Mouse (Mus musculus): ENCODE data around the gene Nrxn3. TPM values are rescaled to one million over a fixed set of nuclear protein-coding genes. Genes with fewer than 3 reads are reported as not detected.

Gene Nrxn3
- polyA plus RNA-seq, 1 experiment: 5.4 TPM

- Histone ChIP-seq H3K27ac (ENCODE audit: control insufficient read depth, insufficient read depth, low read depth, low read length) (no peak overlapping the region), H3K4me1 (ENCODE audit: control insufficient read depth, insufficient read depth, low read length) (no peaks in the 10 kb centered on the region), H3K4me3 (ENCODE audit: control insufficient read depth, low read depth, low read length) (no peak overlapping the region), H3K27me3 (ENCODE audit: control insufficient read depth, insufficient read depth, low read length) (no peaks in the 10 kb centered on the region), H3K36me3 (ENCODE audit: control insufficient read depth, insufficient read depth, low read length) (no peaks in the 10 kb centered on the region)
- TF ChIP-seq CTCF (IDR thresholded peaks at IDR 0.05; ENCODE audit: control insufficient read depth, insufficient read depth, insufficient replicate concordance, low read depth, low read length) (no peak), POLR2A (IDR thresholded peaks at IDR 0.05; ENCODE audit: control insufficient read depth, low read depth, low read length) (no peak)
Observed at GRCm38 (mm10) chr12:88839724-88840123, 117.0 kb downstream of the Nrxn3 start.

DNA sequence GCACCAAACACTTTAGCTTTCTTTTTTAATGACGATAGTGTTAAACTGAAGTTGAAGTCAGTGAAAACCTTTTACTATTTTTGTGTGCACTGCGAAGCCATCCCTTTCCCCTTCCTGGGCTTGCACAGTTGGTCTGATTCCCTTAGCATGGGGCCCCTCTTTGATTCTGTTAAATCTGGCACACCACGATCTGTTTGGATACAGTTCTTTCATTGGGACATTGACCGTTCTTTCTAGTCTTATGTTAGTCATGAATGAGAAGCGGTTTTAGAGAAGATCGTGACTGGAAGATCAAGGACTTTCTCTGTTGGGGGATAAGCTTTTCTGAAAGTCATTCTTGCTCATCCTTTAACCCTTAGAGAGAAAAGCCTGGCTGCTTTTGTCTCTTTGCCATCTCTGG is 118.7 kb downstream of the Nrxn3 start:
- TF ChIP-seq CTCF (IDR thresholded peaks at IDR 0.05; ENCODE audit: control insufficient read depth, insufficient read depth, insufficient replicate concordance, low read depth, low read length) (no peak), POLR2A (IDR thresholded peaks at IDR 0.05; ENCODE audit: control insufficient read depth, low read depth, low read length) (no peak)
- H3K4me1 ChIP-seq (ENCODE audit: control insufficient read depth, insufficient read depth, low read length): no peaks in the 10 kb centered on the region
- no peak overlapping the region for H3K4me3 ChIP-seq (ENCODE audit: control insufficient read depth, low read depth, low read length)
- no peaks in the 10 kb centered on the region for H3K36me3 ChIP-seq (ENCODE audit: control insufficient read depth, insufficient read depth, low read length)
- H3K27me3 ChIP-seq (ENCODE audit: control insufficient read depth, insufficient read depth, low read length): no peaks in the 10 kb centered on the region
- no peak overlapping the region for H3K27ac ChIP-seq (ENCODE audit: control insufficient read depth, insufficient read depth, low read depth, low read length)

GRCm38 (mm10) chr12:88850400-88851179 is 127.9 kb downstream of the Nrxn3 start:
- Histone ChIP-seq H3K36me3 (ENCODE audit: control insufficient read depth, insufficient read depth, low read length) (no peaks in the 10 kb centered on the region), H3K4me3 (ENCODE audit: control insufficient read depth, low read depth, low read length) (no peak overlapping the region), H3K27me3 (ENCODE audit: control insufficient read depth, insufficient read depth, low read length) (no peaks in the 10 kb centered on the region), H3K4me1 (ENCODE audit: control insufficient read depth, insufficient read depth, low read length) (no peaks in the 10 kb centered on the region), H3K27ac (ENCODE audit: control insufficient read depth, insufficient read depth, low read depth, low read length) (no peak overlapping the region)
- TF ChIP-seq POLR2A (IDR thresholded peaks at IDR 0.05; ENCODE audit: control insufficient read depth, low read depth, low read length) (no peak), CTCF (IDR thresholded peaks at IDR 0.05; ENCODE audit: control insufficient read depth, insufficient read depth, insufficient replicate concordance, low read depth, low read length) (no peak)

- TF ChIP-seq POLR2A (IDR thresholded peaks at IDR 0.05; ENCODE audit: control insufficient read depth, low read depth, low read length) (no peak), CTCF (IDR thresholded peaks at IDR 0.05; ENCODE audit: control insufficient read depth, insufficient read depth, insufficient replicate concordance, low read depth, low read length) (no peak)
- no peaks in the 10 kb centered on the region for H3K36me3 ChIP-seq (ENCODE audit: control insufficient read depth, insufficient read depth, low read length)
- H3K27ac ChIP-seq (ENCODE audit: control insufficient read depth, insufficient read depth, low read depth, low read length): no peak overlapping the region
- H3K27me3 ChIP-seq (ENCODE audit: control insufficient read depth, insufficient read depth, low read length): no peaks in the 10 kb centered on the region
- H3K4me3 ChIP-seq (ENCODE audit: control insufficient read depth, low read depth, low read length): no peak overlapping the region
- no peaks in the 10 kb centered on the region for H3K4me1 ChIP-seq (ENCODE audit: control insufficient read depth, insufficient read depth, low read length)
Observed at GRCm38 (mm10) chr12:88854039-88854438, 131.4 kb downstream of the Nrxn3 start.

DNA sequence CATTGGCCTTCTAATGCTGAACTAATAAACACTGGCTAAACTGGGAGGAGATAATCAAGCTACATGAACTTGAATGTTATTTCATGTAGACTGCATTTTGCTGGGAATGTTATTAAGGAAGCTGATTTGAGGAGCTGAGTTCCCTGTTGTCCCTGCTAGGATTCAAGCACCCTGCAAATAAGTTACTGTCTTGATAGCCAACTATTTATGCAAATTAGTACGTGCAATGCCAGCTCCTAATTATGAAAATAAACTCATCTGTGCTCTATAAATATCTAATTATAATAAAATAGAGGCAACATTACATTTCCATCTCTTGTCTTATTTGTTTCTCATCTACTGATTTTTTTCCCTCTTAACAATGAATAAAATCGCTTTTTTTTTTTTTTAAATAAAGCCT is 135.0 kb downstream of the Nrxn3 start:
- no peaks in the 10 kb centered on the region for H3K4me1 ChIP-seq (ENCODE audit: control insufficient read depth, insufficient read depth, low read length)
- TF ChIP-seq CTCF (IDR thresholded peaks at IDR 0.05; ENCODE audit: control insufficient read depth, insufficient read depth, insufficient replicate concordance, low read depth, low read length) (no peak), POLR2A (IDR thresholded peaks at IDR 0.05; ENCODE audit: control insufficient read depth, low read depth, low read length) (no peak)
- H3K4me3 ChIP-seq (ENCODE audit: control insufficient read depth, low read depth, low read length): no peak overlapping the region
- H3K27me3 ChIP-seq (ENCODE audit: control insufficient read depth, insufficient read depth, low read length): no peaks in the 10 kb centered on the region
- no peak overlapping the region for H3K27ac ChIP-seq (ENCODE audit: control insufficient read depth, insufficient read depth, low read depth, low read length)
- H3K36me3 ChIP-seq (ENCODE audit: control insufficient read depth, insufficient read depth, low read length): no peaks in the 10 kb centered on the region

DNA sequence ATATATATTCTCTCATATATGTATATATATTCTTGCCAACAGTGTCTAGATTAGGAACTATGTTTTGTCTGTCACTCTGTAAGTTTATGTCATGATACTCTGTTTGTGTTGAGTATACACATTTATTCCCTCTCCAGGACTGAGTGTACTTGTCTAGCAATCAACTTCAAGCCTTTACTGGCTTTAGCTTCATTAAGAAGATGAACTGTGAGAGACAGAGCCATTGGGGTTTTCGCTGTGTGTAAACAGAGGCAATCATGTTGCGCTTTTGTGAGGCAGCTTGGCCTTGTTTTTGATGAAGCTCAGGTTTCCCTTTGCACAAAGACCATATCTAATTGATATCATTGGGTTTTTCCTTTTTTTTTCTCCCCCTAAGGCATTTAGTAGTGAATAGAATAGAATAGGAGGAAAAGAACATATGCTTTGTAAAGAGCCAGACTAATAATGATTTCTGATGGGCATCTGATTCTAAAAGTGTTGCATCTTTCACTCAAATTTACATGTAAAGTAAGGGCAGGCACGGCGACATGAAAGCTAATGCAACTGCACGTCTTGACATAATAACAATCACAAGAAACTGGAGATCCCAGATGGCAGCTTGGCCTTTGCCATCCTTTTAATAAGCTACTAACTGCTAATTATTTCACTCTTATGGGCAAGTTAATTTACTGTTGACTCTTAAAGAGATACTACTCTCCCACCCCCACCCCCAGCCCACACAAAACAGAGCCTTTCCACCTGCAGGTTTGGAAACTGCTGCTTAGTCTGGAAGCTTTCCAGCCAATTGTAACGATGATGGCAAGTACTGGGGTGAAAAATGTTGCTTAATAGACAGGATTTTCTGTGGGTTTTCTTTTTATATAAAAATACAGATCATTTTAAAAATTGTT is 137.0 kb downstream of the Nrxn3 start:
- no peaks in the 10 kb centered on the region for H3K36me3 ChIP-seq (ENCODE audit: control insufficient read depth, insufficient read depth, low read length)

GRCm38 (mm10) chr12:88860397-88860796 is 137.7 kb downstream of the Nrxn3 start:
- Histone ChIP-seq H3K27me3 (ENCODE audit: control insufficient read depth, insufficient read depth, low read length) (no peaks in the 10 kb centered on the region), H3K36me3 (ENCODE audit: control insufficient read depth, insufficient read depth, low read length) (no peaks in the 10 kb centered on the region), H3K4me3 (ENCODE audit: control insufficient read depth, low read depth, low read length) (no peak overlapping the region), H3K4me1 (ENCODE audit: control insufficient read depth, insufficient read depth, low read length) (no peaks in the 10 kb centered on the region), H3K27ac (ENCODE audit: control insufficient read depth, insufficient read depth, low read depth, low read length) (no peak overlapping the region)
- no peak for TF ChIP-seq CTCF (IDR thresholded peaks at IDR 0.05; ENCODE audit: control insufficient read depth, insufficient read depth, insufficient replicate concordance, low read depth, low read length)
- no peak for TF ChIP-seq POLR2A (IDR thresholded peaks at IDR 0.05; ENCODE audit: control insufficient read depth, low read depth, low read length)

More for the DNA sequence above, 137.0 kb downstream of the Nrxn3 start:
- Histone ChIP-seq H3K4me1 (ENCODE audit: control insufficient read depth, insufficient read depth, low read length) (no peaks in the 10 kb centered on the region), H3K27ac (ENCODE audit: control insufficient read depth, insufficient read depth, low read depth, low read length) (no peak overlapping the region), H3K4me3 (ENCODE audit: control insufficient read depth, low read depth, low read length) (no peak overlapping the region), H3K27me3 (ENCODE audit: control insufficient read depth, insufficient read depth, low read length) (no peaks in the 10 kb centered on the region)
- TF ChIP-seq POLR2A (IDR thresholded peaks at IDR 0.05; ENCODE audit: control insufficient read depth, low read depth, low read length) (no peak), CTCF (IDR thresholded peaks at IDR 0.05; ENCODE audit: control insufficient read depth, insufficient read depth, insufficient replicate concordance, low read depth, low read length) (no peak)
